Mouse (Mus musculus) central nervous system, embryonic 11.5 days (tissue): ENCODE measurements around the gene 4930469K13Rik. TPM values are rescaled to one million over a fixed set of nuclear protein-coding genes. Genes with fewer than 3 reads are reported as not detected.

Experiments
- polyA plus RNA-seq: library from polyadenylated mRNA; depleted of rRNA; stranded (reverse); fragments of >200 nt; gene quantifications from 2 replicates; pipeline ENCODE4 v1.2.3, GENCODE M21; 2012; rRNA removed

Gene 4930469K13Rik
- polyA plus RNA-seq, result not detected in 2 replicates

GRCm38 (mm10) chr11:34098422-34098821 is at the start of gene 4930469K13Rik:
4930469K13Rik (minus strand) TSS chr11:34098554.

DNA sequence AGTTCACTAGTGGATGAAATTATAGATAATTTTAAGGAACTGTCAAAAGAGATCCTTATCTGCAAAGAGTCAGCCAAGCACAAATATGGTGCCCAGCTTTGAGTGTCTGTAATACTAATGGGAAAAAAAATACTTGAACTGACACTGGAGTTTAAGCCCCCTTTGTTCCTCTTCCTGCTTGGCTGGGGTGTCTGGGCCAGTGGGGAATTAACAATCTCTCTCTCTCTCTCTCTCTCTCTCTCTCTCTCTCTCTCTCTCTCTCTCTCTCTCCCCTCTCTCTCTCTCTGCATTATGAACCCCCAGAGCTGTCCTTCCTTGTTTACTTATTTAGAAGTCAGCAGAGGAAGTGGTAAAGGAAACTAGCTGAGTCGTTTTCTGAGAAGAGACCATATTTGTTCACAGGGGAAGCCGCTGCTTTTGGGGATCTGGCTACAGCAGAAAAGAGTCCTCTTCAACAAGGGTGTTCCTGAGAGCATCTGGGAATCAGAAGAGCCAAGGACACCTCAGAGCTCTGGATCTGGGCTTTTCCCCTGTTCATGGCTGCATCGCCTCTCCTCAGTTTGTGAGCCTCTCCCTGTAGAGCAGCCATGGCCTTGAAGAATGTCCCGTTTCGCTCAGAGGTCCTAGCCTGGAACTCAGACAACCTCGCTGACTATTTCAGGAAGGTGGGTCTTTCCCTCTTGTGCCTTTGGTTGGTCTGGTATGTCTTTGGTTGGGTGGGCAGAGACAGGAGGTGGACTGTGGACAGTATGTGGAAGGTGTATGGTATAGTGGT is 51.4 kb downstream of the 4930469K13Rik start, which contains the start of gene Lcp2:
Gene Lcp2, plus strand, starts transcription at position 154 of the 775 bp plus-strand sequence.

DNA sequence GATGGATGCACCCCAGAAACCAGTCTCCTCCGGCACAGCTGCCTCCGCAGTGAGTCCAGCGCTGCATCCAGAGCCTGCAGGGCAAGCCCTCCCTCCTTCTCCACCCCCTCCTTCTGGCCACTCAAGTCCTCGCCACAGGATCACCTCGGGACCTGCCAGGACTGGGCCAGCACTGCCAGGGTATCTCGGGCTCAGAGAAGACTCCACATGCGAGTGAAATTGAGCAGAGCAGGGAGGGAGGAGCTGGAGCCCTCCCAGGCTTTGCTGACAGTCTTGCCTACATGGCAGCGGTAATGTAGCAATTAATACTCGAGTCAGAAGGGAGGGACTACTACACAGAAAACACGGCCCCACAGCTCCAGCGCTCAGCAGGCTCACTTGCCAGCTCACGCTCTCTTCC is 105.4 kb downstream of the 4930469K13Rik start, which contains the start of gene Kcnip1:
Gene Kcnip1, minus strand, starts transcription at position 215 of the 400 bp plus-strand sequence.

DNA sequence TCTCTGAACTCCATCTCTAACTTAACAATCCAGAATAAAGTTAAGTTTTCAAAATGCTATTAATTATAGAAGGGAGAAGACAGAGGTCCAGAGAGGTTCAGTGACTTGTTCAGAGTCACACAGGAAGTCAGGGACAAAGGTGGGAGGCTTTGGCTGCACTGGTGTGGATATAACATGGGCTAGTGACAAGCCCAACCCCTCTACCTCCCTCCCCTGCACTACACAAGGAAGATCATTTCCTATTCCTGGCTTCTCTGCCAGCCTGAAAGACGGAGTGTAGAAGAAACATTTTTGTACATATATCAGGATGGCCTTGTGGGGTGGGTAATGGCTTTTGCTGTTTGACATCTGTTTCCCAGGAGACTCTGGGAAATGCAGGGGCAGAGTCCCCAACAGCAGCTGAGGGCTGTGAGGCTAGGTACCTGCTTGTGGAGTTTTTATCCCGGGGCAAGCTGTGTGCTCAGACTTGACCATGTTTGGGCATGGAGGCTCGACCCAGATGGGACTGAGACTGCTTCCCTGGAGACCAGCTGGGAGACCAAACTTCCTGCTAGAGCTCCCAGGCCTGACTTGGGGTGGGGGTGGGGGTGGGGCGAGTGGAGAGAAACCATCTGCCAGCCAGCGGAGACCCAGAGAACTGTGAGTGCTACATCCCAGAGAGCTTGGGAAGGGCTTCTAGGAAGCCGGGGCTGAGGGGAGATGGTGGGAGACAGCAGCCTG is 135.5 kb downstream of the 4930469K13Rik start, which contains the start of gene Kcnmb1:
Gene Kcnmb1, plus strand, starts transcription at position 326 of the 720 bp plus-strand sequence.

Other genes with a start within 250 kb of the 4930469K13Rik start
- 0.12 and 0.37 TPM in 2 replicates for gene Kcnmb1, start 135.5 kb downstream of the 4930469K13Rik start, polyA plus RNA-seq
- 3.7 and 6.5 TPM in 2 replicates for gene Kcnip1, start 105.4 kb downstream of the 4930469K13Rik start, polyA plus RNA-seq
- gene Lcp2, start 51.6 kb downstream of the 4930469K13Rik start, polyA plus RNA-seq, result 2.3 and 2.4 TPM in 2 replicates
- 0.02 and 0.04 TPM in 2 replicates for gene Foxi1, start 109.5 kb upstream of the 4930469K13Rik start, polyA plus RNA-seq
- 0.98 and 1.4 TPM in 2 replicates for gene Fam196b, start 216.3 kb upstream of the 4930469K13Rik start, polyA plus RNA-seq